Mouse (Mus musculus) 3T3-L1 (cell line): Measurements from ENCODE around the gene Micall1.

ENCODE experiments used
- DNase-seq: peaks from one replicate; pipeline ENCODE4 v3.0.0-alpha.2; 2015; ENCODE audit warnings: low read depth, low spot score

Gene Micall1

GRCm38 (mm10) chr15:79108421-79109320 lies at the start of gene Micall1:
Gene Micall1, plus strand, starts transcription at chr15:79108898.
- peak; percentile 87 for DNase-seq

GRCm38 (mm10) chr15:79060887-79061565 lies 47.7 kb upstream of the Micall1 start:
- no peak for DNase-seq

- DNase-seq, result peak; percentile 100
These were observed 46.1 kb upstream of the Micall1 start, which contains the start of gene Ankrd54 for GRCm38 (mm10) chr15:79062376-79063159. Gene Ankrd54, minus strand, starts transcription at chr15:79062893.

- DNase-seq, result no peak
These were observed 45.4 kb upstream of the Micall1 start for GRCm38 (mm10) chr15:79063160-79063740.

- DNase-seq, result peak; percentile 29
These were observed 43.5 kb upstream of the Micall1 start for GRCm38 (mm10) chr15:79065086-79065770.

- no peak for DNase-seq
These were observed 42.4 kb upstream of the Micall1 start for GRCm38 (mm10) chr15:79066276-79066675.

GRCm38 (mm10) chr15:79067631-79068030 lies 41.1 kb upstream of the Micall1 start:
- DNase-seq, result no peak

GRCm38 (mm10) chr15:79068416-79068815 lies 40.3 kb upstream of the Micall1 start:
- no peak for DNase-seq

- DNase-seq, result peak; percentile 75
These were observed 37.3 kb upstream of the Micall1 start for GRCm38 (mm10) chr15:79071117-79072039.

GRCm38 (mm10) chr15:79073752-79074151 lies 34.9 kb upstream of the Micall1 start:
- no peak for DNase-seq

GRCm38 (mm10) chr15:79074446-79074845 lies 34.3 kb upstream of the Micall1 start:
- no peak for DNase-seq

GRCm38 (mm10) chr15:79074913-79075532 lies 33.7 kb upstream of the Micall1 start, which contains the start of gene Eif3l:
Gene Eif3l, plus strand, starts transcription at chr15:79075179.
- peak; percentile 87 for DNase-seq

- no peak for DNase-seq
These were observed 32.9 kb upstream of the Micall1 start for GRCm38 (mm10) chr15:79075658-79076365.

GRCm38 (mm10) chr15:79079567-79079966 lies 29.1 kb upstream of the Micall1 start:
- DNase-seq, result no peak

GRCm38 (mm10) chr15:79092284-79092683 lies 16.4 kb upstream of the Micall1 start:
- peak; percentile 47 for DNase-seq

GRCm38 (mm10) chr15:79093083-79093839 lies 15.4 kb upstream of the Micall1 start:
- peak; percentile 56 for DNase-seq

GRCm38 (mm10) chr15:79095483-79095882 lies 13.2 kb upstream of the Micall1 start:
- no peak for DNase-seq

GRCm38 (mm10) chr15:79096556-79096955 lies 12.1 kb upstream of the Micall1 start:
- DNase-seq, result no peak
